Mouse (Mus musculus) frontal cortex, postnatal 10 days (tissue): ENCODE measurements at regions not wholly inside any gene's neighbourhood (a gene's known extent, or its start where the extent isn't known, plus 50 kb on each side); places are given as distances from the start of the nearest gene placed in this dataset.

Experiments
- DNase-seq, 2 experiments: peaks; one replicate each; pipeline ENCODE4 v3.0.0; 2022; ENCODE audit warnings: low spot score in 2 of 2, mixed read lengths in 1 of 2

DNA sequence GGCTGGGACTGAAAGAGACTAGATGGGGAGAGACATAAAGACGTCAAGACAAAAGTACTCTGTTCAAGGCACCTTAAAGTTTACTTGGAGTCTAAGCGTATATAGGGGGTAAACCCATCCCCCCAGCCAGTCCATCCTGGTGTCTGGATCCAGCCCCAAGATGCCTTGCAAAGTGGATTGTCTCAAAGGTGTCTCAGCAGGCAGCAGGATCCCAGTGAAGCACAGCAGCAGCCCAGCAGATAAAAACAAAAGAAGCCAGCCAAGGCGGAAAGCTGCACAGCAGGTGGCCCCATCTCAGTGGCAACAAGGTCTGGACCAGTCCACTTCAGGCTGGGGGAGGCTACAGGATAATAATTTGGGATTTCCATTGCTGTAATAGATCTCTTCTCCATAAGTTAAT is 72.0 kb upstream of the Col5a2 start:
- DNase-seq, result no peak

DNA sequence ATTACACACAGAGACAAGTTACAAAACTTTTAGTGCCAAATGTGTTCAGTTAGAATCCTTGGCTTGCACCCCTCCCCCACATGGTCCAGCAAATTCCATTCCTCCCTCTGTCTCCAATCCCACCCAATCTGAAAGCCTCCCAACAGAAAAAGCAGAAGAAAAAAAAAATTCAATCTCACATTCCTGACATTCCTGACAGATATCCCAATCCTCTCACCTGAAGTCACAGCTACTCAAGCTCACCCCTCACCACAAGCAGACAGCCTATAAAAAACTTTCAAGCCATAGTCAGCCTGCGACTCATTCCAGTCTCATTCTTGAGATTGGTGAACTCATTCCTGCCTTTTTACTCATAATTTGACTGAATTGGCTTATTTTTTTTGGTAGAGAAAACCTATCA is 77.4 kb upstream of the Col5a2 start:
- DNase-seq, result no peak

DNA sequence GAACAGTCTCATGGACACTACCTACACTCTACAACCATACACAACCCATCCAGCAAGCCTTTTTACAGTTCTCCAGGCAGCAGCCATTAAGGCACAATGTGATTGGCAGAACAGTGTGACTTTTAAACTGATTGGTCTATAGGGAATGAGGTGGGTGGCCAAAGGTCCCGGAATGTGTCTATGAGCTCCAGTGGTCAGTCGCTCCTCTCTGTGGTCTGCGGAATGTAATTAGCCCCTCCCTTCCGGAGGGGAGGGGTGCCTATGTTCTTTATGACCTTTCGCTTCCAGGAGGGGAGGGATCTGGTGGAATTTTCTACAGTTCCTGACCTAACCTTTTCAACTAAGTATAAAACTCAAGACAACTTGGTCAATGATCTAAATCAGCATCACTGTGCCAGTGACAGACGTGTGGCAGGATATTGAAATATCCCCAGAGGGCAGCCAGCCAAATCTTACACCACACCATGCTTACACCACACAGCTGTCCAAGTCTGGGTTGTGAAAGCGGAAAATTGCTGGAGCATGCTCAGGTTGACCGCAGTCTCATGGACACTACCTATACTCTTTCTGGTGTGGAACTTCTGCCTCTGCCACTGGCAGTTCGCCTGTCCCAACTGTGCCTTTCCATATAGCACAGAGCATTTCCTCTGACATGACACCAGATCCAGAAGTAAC is 84.4 kb upstream of the Col5a2 start:
- no peak for DNase-seq

DNA sequence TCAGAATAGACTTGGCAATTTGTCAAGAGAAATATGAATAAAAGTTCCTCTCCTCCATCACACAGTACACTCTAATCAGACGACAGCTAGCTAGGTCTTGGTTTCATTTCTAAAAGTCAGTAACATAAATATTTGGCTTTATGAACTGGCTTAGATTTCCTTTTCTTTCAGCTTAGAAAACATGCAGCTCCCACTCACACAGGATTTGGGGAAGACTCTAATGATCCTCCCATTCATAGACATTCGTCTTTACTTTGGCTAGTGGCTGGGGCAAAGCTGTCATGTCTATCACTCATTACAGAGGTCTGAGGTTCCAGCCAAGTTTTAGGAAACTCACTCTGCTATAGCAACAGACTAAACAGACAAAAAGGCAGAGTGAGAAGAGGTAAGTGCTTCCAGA is 94.2 kb upstream of the Col5a2 start:
- DNase-seq, result no peak

DNA sequence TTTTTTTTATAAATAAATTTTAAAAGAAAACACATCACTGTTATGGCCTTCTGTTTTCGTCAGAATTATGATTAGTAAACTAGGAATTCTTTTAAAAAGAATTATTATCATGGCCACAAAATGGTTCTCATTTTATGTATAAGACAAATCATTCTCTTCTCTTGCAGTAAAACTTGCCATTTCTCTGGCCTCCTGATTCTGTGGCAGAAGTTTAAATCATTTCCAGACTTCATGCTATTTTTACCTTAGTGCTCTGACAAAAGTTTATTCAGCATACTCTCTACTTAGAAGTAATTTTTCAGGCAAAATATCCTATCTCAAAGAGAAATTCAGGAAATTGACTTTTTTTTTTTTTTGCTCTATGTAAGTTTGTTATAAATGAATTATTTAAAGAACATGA is 96.3 kb upstream of the Col5a2 start:
- DNase-seq, result no peak

DNA sequence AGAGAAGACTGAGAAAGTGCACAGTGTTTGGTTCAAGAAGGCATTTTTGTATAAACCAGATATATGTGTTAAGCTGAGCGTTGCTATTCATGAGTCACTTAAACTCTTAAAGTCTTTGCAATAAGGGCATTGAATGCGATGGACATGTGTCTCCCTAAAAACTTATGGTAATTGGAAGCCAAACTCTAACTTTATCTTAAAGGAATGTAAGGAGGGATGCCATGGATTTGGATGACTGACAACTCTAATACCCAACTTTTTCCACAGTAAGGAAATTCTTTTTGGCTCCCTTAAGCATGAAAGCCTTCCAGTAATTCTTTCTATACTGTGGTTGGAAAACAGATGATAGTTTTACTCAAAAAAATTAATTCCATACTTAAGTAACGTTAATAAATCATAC is 96.9 kb upstream of the Col5a2 start:
- DNase-seq, result no peak

DNA sequence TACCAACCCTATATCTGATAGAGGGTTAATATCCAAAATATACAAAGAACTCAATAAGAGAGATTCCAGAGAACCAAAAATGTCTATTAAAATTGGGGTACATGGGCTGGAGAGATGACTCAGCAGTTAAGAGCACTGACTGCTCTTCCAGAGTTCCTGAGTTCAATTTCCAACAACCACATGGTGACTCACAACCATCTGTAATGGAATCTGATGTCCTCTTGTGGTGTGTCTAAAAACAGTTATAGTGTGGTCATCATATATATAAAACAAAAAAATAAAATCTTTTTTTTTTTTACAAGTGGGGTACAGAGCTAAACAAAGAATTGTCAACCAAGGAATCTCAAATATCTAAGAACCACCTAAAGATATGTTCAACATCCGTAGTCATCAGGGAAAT is 102.5 kb upstream of the Col5a2 start:
- DNase-seq, result no peak

DNA sequence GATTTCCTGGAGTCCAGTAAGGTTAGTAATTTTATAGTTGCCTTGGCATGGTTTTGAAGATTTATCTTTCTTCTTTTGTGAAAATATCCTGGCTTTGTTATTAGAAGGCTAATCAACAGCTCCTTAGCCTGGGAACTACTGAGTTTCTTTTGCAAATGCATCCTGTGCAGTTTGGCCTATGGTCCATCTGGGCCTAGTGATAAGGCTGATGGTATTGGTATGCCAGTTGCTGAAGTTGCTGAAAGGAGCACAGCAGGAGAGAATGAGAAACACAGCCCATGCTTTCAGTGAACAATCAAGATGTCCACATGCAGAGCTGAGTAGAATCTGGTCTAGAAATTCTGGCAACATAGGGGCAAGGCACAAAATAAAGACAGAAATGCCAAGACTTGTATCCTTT is 105.2 kb upstream of the Col5a2 start:
- no peak for DNase-seq

DNA sequence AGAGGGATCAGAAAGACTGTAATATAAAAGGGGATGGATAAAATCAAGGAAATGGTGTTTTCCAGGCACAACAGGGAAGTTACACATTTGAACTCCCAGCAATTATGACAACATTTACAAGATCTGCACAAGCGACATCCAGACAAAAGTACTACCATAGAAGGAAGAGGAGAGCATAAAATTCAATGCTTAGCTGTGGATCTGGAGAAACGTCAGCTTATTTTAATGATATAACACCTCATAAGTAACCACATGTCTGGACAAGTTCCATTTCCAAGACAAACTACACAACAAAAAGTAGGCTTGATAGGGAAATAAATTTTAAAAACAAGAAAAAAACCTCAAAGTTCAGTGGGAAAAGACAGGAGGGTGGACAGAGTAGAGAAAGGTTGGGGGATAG is 115.9 kb upstream of the Col5a2 start:
- no peak for DNase-seq

DNA sequence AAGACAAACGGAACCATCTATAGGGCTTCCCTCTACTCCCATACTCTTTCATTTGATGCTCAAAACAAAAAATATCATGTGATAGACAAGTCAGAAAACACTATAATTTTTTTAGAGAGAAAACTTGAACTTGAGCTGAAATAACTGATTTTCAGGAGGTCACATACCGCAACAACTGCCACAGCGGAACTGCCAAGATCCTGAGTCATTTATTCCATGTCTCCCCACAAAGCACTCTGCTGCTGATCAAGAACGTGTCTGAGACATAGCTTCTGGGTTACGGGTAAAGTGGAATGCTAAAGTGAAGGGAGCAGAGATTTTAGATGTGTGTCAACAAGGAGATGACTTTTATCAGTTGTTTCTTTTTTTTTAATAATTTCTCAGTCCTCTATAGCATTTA is 122.8 kb upstream of the Col5a2 start:
- no peak for DNase-seq

DNA sequence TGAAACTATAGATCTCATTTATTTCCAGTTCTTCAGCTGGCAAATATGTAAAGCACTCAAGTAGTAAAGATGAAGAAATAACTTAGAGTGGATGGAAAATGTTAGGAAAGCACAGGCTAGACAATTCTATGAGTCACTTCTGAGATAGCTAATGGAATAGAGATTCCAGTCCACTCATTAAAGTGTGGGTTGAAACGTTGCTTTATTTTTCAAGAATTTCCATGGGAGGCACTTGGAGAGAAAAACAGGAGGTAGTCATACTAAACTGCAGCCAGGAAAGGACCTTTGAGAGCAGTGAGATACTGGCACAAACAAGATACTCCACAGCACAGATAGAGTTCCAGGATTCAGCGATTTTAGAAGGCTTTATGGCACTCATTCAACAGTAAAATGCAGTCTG is 123.7 kb upstream of the Col5a2 start:
- DNase-seq, result no peak

DNA sequence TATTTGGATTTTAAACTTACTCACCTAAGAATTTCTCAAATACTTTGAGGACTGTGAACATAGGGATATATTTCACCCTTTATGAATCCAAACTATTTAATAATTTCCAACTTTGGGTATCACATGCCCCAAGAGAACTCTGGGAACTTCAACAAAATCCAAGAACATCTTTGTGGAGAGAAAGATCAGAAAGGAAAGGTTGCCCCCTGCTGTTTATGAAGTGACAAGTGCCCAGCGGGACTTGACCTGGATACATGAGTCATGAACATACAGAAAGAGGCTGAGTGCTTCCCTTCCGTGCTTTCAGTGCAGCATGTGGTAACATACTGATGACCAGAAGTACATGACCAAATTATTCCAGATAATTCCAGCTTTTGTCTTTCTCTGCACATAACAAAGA is 124.8 kb upstream of the Col5a2 start:
- DNase-seq, result no peak

DNA sequence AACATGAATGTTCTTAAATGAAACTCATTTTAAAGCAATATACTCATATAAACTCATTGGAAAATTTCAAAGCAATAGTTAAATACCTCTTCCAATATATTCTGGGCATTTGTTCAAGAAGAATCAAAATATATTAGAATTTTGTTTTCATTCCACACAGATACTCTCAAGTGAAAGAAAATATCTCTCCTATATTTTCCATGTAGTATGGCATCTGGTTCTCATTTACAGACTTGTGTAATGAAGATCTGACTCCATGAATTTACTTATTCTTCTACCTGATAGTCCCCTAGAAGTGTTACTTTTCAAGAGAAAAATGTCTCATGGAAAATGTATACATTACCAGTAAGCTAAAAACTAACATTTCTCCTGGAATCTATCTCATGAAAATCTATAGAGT is 144.2 kb upstream of the Col5a2 start:
- no peak for DNase-seq

DNA sequence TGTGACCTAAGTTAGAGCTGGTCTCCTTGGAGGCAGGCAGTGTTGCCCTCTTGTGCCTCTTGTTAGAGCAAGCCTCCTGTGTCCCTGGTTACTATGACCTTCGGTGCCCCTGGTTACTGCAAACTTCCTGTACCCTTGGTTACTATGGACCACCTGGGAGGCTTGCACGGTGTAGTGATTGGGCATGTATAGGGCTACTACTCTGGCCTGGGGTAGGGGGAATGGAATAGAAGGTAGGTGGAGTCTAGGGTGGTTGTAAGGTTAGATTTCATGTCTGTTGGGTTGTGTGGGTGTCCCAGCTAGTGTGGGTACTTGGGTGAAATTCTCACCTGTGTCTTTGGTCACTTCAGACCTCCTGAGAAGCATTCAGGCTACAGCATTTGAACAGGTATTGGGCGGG is 141.7 kb upstream of the Wdr75 start:
- no peak for DNase-seq

DNA sequence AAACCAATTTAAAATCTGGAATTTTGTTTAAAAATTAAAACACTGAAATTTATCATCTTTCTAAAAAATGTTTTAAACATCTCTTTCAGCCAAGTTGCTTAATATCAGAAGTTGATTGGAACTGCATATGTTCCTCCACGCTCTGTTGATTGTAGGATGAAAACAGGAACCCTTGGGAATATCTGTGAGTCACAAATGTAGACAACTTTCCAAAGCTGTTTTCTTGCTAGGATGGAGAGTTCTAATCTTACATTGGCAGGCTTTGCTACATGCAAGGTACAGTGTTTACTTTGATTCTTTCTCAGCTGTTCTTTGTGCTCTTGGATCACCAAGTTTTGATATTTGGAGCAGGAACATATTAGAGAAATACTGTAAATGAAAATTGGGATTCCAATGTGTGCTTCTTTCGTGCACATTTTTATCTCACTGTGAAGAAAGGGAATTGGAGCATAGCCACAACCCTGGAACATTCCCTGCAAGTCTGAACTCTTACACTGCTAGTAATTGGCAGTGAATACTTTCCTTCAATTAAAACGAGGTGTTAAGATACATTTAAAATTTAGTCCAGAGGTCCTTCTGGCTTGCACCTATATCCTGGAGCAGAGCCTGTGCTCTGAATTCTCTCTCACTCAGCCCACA is 131.0 kb upstream of the Wdr75 start:
- DNase-seq, result no peak

DNA sequence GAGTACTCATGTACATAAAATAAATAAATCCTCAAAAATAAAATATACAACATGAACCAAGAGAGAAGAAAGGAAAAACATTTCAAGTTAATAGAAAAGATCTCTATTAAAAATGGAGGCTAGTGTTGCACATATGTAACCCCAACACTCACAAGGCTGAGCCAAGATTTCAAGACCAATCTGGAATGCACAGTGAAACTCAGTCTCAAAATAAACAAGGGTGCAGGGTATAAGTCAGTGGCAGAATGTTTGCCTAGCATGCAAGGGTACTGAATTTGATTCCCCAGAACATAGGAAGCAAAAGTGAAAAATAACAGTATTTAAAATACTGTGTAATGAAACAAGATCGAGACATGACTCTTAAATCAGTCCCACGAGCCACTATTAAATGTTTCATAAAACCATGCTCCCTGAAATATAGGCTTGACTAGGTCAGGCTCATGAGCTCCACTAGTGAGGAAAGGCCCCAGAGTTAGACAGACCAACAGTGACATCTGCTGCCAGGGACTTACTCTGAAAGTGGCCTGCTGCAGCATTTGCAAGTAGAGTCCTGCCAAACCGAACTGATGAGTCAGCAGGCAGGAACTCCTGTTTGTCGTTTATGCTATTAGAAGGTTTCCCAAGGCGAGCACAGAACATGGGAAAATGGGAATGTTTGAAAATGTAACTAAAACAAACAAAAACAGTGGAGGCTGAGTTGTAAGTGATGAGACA is 122.4 kb upstream of the Wdr75 start:
- peak in 1 of 2 experiments; percentile 41 for DNase-seq

DNA sequence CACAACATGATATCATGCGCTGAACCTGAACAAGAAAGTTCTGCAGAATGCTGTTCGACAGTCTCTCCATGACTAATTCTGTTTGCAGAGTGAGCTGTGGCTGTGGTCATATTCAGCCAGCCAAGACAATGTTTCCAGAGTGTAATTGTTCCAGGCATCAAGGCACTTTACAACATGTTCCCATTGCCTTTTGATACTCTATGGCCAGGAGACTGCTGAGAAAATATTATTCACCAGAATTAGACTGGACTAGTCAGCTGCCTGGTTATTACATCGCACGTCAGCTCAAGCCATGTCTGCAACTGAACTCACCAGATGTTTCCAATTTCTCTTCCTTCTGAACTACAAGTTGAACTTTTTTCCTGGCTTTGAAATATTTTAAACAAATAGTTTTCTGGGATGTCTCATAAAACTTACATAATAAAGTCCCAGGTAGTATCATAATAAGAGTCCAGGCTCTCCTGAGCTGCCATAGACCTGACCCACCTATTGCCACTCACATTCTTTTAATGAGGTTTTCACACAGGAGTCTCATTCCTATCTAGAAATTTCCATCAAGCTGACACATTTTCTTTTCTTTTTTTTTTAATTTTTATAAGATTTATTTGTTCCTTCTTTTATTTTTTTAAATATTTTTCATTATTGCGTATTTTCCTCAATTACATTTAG is 119.1 kb upstream of the Wdr75 start:
- DNase-seq, result no peak

DNA sequence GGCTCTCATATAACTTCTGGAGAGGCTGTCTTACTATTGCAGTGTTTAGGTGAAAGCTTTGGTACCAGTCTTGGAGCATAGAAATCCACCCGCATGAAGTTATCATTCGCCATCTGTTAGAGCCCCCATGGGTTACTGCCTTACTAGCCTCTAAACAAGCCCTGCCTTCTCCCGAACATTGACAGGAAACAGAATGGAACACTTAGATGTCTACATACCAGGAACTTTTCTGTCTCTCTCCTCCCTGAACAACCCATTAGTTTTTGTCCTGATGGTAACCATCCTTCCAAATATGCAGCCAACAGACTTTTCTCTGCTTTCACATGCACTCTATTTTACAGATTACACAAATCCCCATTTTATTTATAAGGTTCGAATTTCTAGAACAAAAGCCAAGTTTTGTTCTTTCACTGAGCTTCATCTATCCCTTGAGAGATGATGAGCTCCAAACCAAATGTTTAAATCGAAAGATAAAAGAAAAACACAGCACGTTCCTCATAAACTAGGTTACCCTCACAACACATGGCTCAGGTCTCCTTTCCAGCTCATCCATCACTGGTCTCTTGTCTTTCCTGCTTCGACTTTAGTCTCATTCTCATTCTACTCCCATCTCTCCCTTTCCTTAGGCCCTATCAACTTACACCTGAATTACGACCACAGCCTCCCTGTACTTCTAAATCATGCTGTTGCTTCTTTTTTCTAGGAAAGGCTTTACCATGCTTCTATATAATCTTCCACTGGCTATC is 114.8 kb upstream of the Wdr75 start:
- DNase-seq, result no peak

DNA sequence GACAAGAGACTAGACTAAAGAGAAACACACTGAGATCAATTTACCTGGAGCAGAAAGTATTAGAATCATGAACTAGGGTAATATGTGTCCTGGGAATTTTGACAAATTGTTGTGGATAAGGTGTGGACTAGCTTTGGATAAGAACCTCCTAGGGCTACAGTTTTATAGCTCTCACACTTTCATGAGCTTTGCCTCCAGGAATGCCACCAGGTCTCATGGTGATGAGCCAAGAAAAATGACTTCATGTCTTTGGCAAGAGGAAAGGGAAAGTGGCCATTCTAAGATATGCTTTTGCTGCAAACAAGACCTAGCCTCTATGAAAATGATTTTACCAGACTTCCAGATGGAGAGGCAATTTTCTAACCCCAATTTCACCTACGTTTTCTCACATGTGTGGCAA is 94.1 kb upstream of the Wdr75 start:
- DNase-seq, result no peak

DNA sequence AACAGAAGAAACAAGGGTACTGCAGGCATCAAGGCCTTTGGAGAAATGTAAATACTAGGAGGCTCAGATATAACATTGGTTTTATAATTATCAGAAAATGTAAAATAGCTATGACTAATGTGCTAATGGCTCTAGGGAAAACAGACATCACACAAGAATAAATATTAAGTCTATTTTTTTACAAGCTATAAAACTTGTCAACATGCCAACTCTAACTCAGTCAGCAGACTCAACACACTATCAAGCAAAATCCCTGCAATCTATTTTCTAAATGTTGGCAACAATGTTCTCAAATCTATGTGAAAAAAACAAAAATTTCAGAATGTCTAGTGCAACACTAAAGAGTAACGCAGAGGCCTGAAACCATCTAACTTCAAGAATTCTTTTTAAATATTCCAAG is 93.5 kb upstream of the Wdr75 start:
- DNase-seq, result no peak

DNA sequence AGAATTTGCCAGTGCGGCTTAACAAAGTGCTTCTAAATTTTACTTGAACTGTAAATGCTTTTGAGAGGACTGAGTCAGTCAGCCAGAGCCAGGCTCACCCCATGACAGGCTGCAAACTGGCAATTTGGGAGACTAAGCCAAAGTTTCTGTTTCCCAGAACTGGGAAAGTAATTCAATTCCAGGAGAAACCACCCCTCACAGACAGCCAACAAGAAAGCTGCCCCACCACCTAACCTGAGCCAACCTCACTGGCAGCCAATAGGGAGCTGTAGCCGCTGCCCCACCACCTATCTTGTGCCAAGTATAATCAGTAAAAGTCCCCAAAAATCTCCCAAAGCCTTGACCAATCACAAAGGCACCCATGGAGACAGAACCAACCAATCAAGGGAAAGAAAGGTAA is 71.6 kb upstream of the Wdr75 start:
- peak; percentile 7 to 11 for DNase-seq

DNA sequence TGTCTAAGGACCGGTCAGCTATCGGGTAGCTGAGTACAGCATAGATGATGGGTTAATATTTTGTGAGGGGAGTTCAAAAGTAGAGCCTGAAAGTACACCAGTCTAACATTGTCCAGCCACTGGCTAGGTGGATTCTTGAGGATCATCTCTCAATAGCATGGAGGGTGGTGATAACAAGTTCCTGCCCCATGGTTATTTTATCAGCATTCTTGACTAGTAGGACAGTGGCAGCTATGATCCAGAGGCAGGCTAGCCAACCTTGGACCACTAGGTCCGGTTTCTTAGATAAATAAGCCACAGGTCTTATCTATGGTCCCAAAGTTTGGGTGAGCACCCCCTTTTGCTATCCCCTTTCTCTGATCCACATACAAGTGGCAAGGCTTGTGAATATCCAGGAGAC is 62.0 kb upstream of the Wdr75 start:
- DNase-seq, result no peak
